Mouse (Mus musculus) large intestine, adult 2 months (tissue): ENCODE results near the gene Smg9. TPM values are rescaled to one million over a fixed set of nuclear protein-coding genes. Genes with fewer than 3 reads are reported as not detected.
"Not testable (repeated sequence)": the region's sequence is repeated elsewhere in the genome, so short reads cannot be mapped to it uniquely, and the experiment has no call there.

Experiments used
- DNase-seq: peaks from one replicate; pipeline ENCODE4 v3.0.0-alpha.2; 2012; ENCODE audit warnings: low read depth, low spot score
- WGBS: fragments of 180-500 bp; shearing (Covaris S2); methylation state at CpG from one replicate; pipeline ENCODE4 v1.1.7; 2018; 5-methylcytosine and 5-hydroxymethylcytosine counted together
- polyA plus RNA-seq: library from polyadenylated mRNA; depleted of rRNA; stranded (reverse); fragments of >200 nt; gene quantifications from 2 replicates; pipeline ENCODE4 v1.2.3, GENCODE M21; 2012

Smg9 gene
- polyA plus RNA-seq, 1 experiment: 40.0 TPM

GRCm38 (mm10) chr7:24376456-24376855, 23.0 kb upstream of the Smg9 start:
- WGBS: 62% methylated on average over 8 of the region's 8 CpGs
- no peak for DNase-seq

GRCm38 (mm10) chr7:24377091-24377865, 22.1 kb upstream of the Smg9 start:
- 36% methylated on average over 49 of the region's 49 CpGs for WGBS

GRCm38 (mm10) chr7:24378049-24378701, 21.2 kb upstream of the Smg9 start:
- WGBS: 71% methylated on average over 10 of the region's 10 CpGs

More at GRCm38 (mm10) chr7:24377091-24377865, 22.1 kb upstream of the Smg9 start:
- DNase-seq: no peak

GRCm38 (mm10) chr7:24379934-24380333, 19.5 kb upstream of the Smg9 start:
- 63% methylated on average over 7 of the region's 7 CpGs for WGBS
- no peak for DNase-seq

More at GRCm38 (mm10) chr7:24378049-24378701, 21.2 kb upstream of the Smg9 start:
- DNase-seq: no peak

- 52% methylated on average over 2 of the region's 2 CpGs for WGBS
- DNase-seq: no peak
These were observed 19.0 kb upstream of the Smg9 start for GRCm38 (mm10) chr7:24380370-24380769.

GRCm38 (mm10) chr7:24382730-24383372, 16.6 kb upstream of the Smg9 start:
- no peak for DNase-seq
- 35% methylated on average over 16 of the region's 16 CpGs for WGBS

GRCm38 (mm10) chr7:24384070-24384469, 15.3 kb upstream of the Smg9 start:
- DNase-seq: no peak
- WGBS: 77% methylated on average over 6 of the region's 6 CpGs

GRCm38 (mm10) chr7:24384827-24385226, 14.6 kb upstream of the Smg9 start:
- no peak for DNase-seq
- WGBS: 16% methylated on average over 11 of the region's 11 CpGs

- 60% methylated on average over 10 of the region's 10 CpGs for WGBS
- DNase-seq: no peak
These were observed 12.3 kb upstream of the Smg9 start for GRCm38 (mm10) chr7:24387059-24387556.

- DNase-seq: no peak
- 68% methylated on average over 13 of the region's 13 CpGs for WGBS
These were observed 9.8 kb upstream of the Smg9 start for GRCm38 (mm10) chr7:24389516-24390187.

GRCm38 (mm10) chr7:24390512-24390911, 8.9 kb upstream of the Smg9 start:
- DNase-seq: no peak
- WGBS: 59% methylated on average over 7 of the region's 7 CpGs

- 9% methylated on average over 5 of the region's 5 CpGs for WGBS
- DNase-seq: no peak
These were observed 8.3 kb upstream of the Smg9 start for GRCm38 (mm10) chr7:24391077-24391476.

- WGBS: 61% methylated on average over 2 of the region's 2 CpGs
- no peak for DNase-seq
These were observed 7.7 kb upstream of the Smg9 start for GRCm38 (mm10) chr7:24391687-24392086.

- no peak for DNase-seq
- WGBS: 88% methylated on average over 3 of the region's 3 CpGs
These were observed 5.4 kb upstream of the Smg9 start for GRCm38 (mm10) chr7:24394054-24394453.

GRCm38 (mm10) chr7:24394475-24395161, 4.8 kb upstream of the Smg9 start:
- WGBS: 54% methylated on average over 15 of the region's 15 CpGs
- DNase-seq: no peak

GRCm38 (mm10) chr7:24396832-24397231, 2.6 kb upstream of the Smg9 start:
- WGBS: 75% methylated on average over 11 of the region's 11 CpGs
- DNase-seq: no peak

- 97% methylated on average over 8 of the region's 8 CpGs for WGBS
- no peak for DNase-seq
These were observed 980 bp upstream of the Smg9 start for GRCm38 (mm10) chr7:24398364-24398913.

- DNase-seq: no peak
- 3% methylated on average over 3 of the region's 3 CpGs for WGBS
These were observed 648 bp downstream of the Smg9 start for GRCm38 (mm10) chr7:24400082-24400452.

- DNase-seq: not testable (repeated sequence)
- 87% methylated on average over 4 of the region's 4 CpGs for WGBS
These were observed 1.1 kb downstream of the Smg9 start for GRCm38 (mm10) chr7:24400489-24400888.
